Mouse (Mus musculus) CH12.LX (cell line): ENCODE measurements around the gene Fat3. TPM values are rescaled to one million over a fixed set of nuclear protein-coding genes. Genes with fewer than 3 reads are reported as not detected.

Experiments used
- DNase-seq: peaks from one replicate; pipeline ENCODE4 v3.0.0-alpha.2; 2013; ENCODE audit errors: extremely low read depth
- H3K27ac ChIP-seq: 2 replicates; pipeline ENCODE4 v1.5.1; 2012; ENCODE audit warnings: low read depth, mild to moderate bottlenecking, control low read depth, moderate library complexity; ENCODE audit not compliant: insufficient read depth
- H3K27me3 ChIP-seq: replicated peaks from 2 replicates; pipeline ENCODE3; 2012; ENCODE audit warnings: inconsistent platforms
- H3K36me3 ChIP-seq, 2 experiments: replicated peaks in 1 of 2; 2 replicates each; pipeline versions ENCODE3 to v1.6.1; 2012; ENCODE audit warnings: inconsistent platforms in 1 of 2, low read length in 1 of 2, mild to moderate bottlenecking in 1 of 2, mixed read lengths in 1 of 2, moderate library complexity in 1 of 2; ENCODE audit not compliant: control insufficient read depth in 1 of 2, insufficient read depth in 1 of 2
- H3K4me1 ChIP-seq, 2 experiments: 2 replicates each; pipeline ENCODE4 v1.6.1; 2012; ENCODE audit warnings: inconsistent platforms in 1 of 2, moderate library complexity in 1 of 2; ENCODE audit not compliant: insufficient read depth in 2 of 2, control insufficient read depth in 1 of 2
- H3K4me2 ChIP-seq: 2 replicates; pipeline ENCODE4 v1.6.1; 2012; ENCODE audit warnings: low read depth, mild to moderate bottlenecking, control low read depth; ENCODE audit not compliant: poor library complexity, insufficient read depth, severe bottlenecking
- H3K4me3 ChIP-seq, 3 experiments: fragments of 150-350 bp in 1 of 3; sonication (generic) in 1 of 3; replicated peaks in 1 of 3; 2 replicates each; pipeline versions ENCODE3 to v1.5.1; 2011 to 2012; ENCODE audit warnings: low read depth in 2 of 3, low read length in 2 of 3, mild to moderate bottlenecking in 2 of 3, moderate library complexity in 2 of 3, control low read depth in 1 of 3, improper control_type of control experiment in 1 of 3, inconsistent platforms in 1 of 3, mixed read lengths in 1 of 3; ENCODE audit not compliant: poor library complexity in 1 of 3
- H3K79me2 ChIP-seq: replicated peaks from 2 replicates; pipeline ENCODE4 v1.6.1; 2012; ENCODE audit warnings: mild to moderate bottlenecking, moderate library complexity; ENCODE audit not compliant: control insufficient read depth, poor library complexity, insufficient read depth, severe bottlenecking; ENCODE audit errors: extremely low read depth
- H3K9ac ChIP-seq: 2 replicates; pipeline ENCODE4 v1.6.1; 2012; ENCODE audit warnings: low read depth, mild to moderate bottlenecking, control low read depth, moderate library complexity; ENCODE audit not compliant: insufficient read depth
- H3K9me3 ChIP-seq: replicated peaks from 2 replicates; pipeline ENCODE3; 2012; ENCODE audit warnings: low read length, inconsistent platforms, mixed read lengths
- BHLHE40 ChIP-seq: IDR thresholded peaks from 2 replicates; pipeline ENCODE4 v1.6.1; 2011; ENCODE audit warnings: mild to moderate bottlenecking, low read depth, low read length, improper control_type of control experiment
- CHD2 ChIP-seq: IDR thresholded peaks from 2 replicates; pipeline ENCODE4 v1.6.1; 2011; ENCODE audit warnings: low read length, improper control_type of control experiment
- EP300 ChIP-seq: IDR thresholded peaks from 2 replicates; pipeline ENCODE4 v1.6.1; 2011; ENCODE audit warnings: low read length, improper control_type of control experiment
- ETS1 ChIP-seq: conservative IDR thresholded peaks from 2 replicates; pipeline ENCODE4 v1.6.1; 2012; ENCODE audit warnings: low read depth, mild to moderate bottlenecking, inconsistent platforms, low read length, improper control_type of control experiment, moderate library complexity
- GABPA ChIP-seq: IDR thresholded peaks from 2 replicates; pipeline ENCODE4 v1.6.1; 2012; ENCODE audit warnings: low read depth, low read length, improper control_type of control experiment, inconsistent platforms; ENCODE audit not compliant: insufficient replicate concordance
- IRF4 ChIP-seq: IDR thresholded peaks from 2 replicates; pipeline ENCODE4 v1.6.1; 2014; ENCODE audit warnings: low read depth, mild to moderate bottlenecking, inconsistent platforms, low read length, improper control_type of control experiment
- JUN ChIP-seq: IDR thresholded peaks from 2 replicates; pipeline ENCODE4 v1.6.1; 2011; ENCODE audit warnings: low read depth, mild to moderate bottlenecking, low read length, improper control_type of control experiment, moderate library complexity; ENCODE audit not compliant: insufficient read depth
- KAT2A ChIP-seq: IDR thresholded peaks from 2 replicates; pipeline ENCODE4 v1.6.1; 2012; ENCODE audit warnings: low read length, improper control_type of control experiment, inconsistent platforms; ENCODE audit not compliant: insufficient replicate concordance
- MAX ChIP-seq: IDR thresholded peaks from 2 replicates; pipeline ENCODE4 v1.6.1; 2011; ENCODE audit warnings: low read length, improper control_type of control experiment
- MAZ ChIP-seq: IDR thresholded peaks from 2 replicates; pipeline ENCODE4 v1.6.1; 2012; ENCODE audit warnings: low read depth, mild to moderate bottlenecking, inconsistent platforms, low read length, improper control_type of control experiment, moderate library complexity
- MXI1 ChIP-seq: IDR thresholded peaks from 2 replicates; pipeline ENCODE4 v1.6.1; 2011; ENCODE audit warnings: mild to moderate bottlenecking, low read depth, low read length, improper control_type of control experiment
- MYC ChIP-seq: IDR thresholded peaks from 2 replicates; pipeline ENCODE4 v1.6.1; 2011; ENCODE audit warnings: low read depth, mild to moderate bottlenecking, improper control_type of control experiment, low read length
- NELFE ChIP-seq: IDR thresholded peaks from 2 replicates; pipeline ENCODE4 v1.6.1; 2011; ENCODE audit warnings: low read depth, low read length, improper control_type of control experiment
- PAX5 ChIP-seq: IDR thresholded peaks from 2 replicates; pipeline ENCODE4 v1.6.1; 2012; ENCODE audit warnings: low read length, inconsistent platforms, mixed read lengths
- POLR2A ChIP-seq: IDR thresholded peaks from 2 replicates; pipeline ENCODE4 v1.6.1; 2011; ENCODE audit warnings: low read depth, mild to moderate bottlenecking, improper control_type of control experiment, low read length
- POLR2AphosphoS2 ChIP-seq: IDR thresholded peaks from 2 replicates; pipeline ENCODE4 v1.6.1; 2011; ENCODE audit warnings: low read depth, low read length, improper control_type of control experiment
- RAD21 ChIP-seq: IDR thresholded peaks from 2 replicates; pipeline ENCODE4 v1.6.1; 2011; ENCODE audit warnings: low read depth, mild to moderate bottlenecking, low read length, improper control_type of control experiment, moderate library complexity
- RCOR1 ChIP-seq: conservative IDR thresholded peaks from 2 replicates; pipeline ENCODE4 v1.6.1; 2012; ENCODE audit warnings: low read depth, mild to moderate bottlenecking, inconsistent platforms, low read length, improper control_type of control experiment
- SIN3A ChIP-seq: IDR thresholded peaks from 2 replicates; pipeline ENCODE4 v1.6.1; 2012; ENCODE audit warnings: low read length, improper control_type of control experiment, inconsistent platforms
- SMC3 ChIP-seq: IDR thresholded peaks from 2 replicates; pipeline ENCODE4 v1.6.1; 2011; ENCODE audit warnings: low read depth, low read length, improper control_type of control experiment
- USF2 ChIP-seq: conservative IDR thresholded peaks from 2 replicates; pipeline ENCODE4 v1.6.1; 2011; ENCODE audit warnings: low read depth, low read length, improper control_type of control experiment
- ZC3H11A ChIP-seq: IDR thresholded peaks from 2 replicates; pipeline ENCODE4 v1.6.1; 2012; ENCODE audit warnings: low read depth, mild to moderate bottlenecking, inconsistent platforms, low read length, improper control_type of control experiment
- ZKSCAN1 ChIP-seq: IDR thresholded peaks from 2 replicates; pipeline ENCODE4 v1.6.1; 2012; ENCODE audit warnings: low read depth, inconsistent platforms, low read length, improper control_type of control experiment, borderline replicate concordance
- ZNF384 ChIP-seq: IDR thresholded peaks from 2 replicates; pipeline ENCODE4 v1.6.1; 2012; ENCODE audit warnings: low read depth, low read length, improper control_type of control experiment, inconsistent platforms
- dilution Hi-C: fragments of 300-500 bp; cut with MboI; formaldehyde crosslinking; loops from 2 replicates; pipeline ENCODE4 v1.14.3; 2020; ENCODE audit warnings: low sequenced_read_pairs; ENCODE audit not compliant: extremely low pct_unique_long_range_greater_than_20kb, extremely low pct_ligation_motif_present
- in situ Hi-C: fragments of 300-500 bp; cut with MboI; formaldehyde crosslinking; loops from 3 replicates; pipeline ENCODE4 v1.14.3; 2019; ENCODE audit warnings: low sequenced_read_pairs, low pct_ligation_motif_present, low pct_unique_long_range_greater_than_20kb, mixed read lengths
- polyA plus RNA-seq: library from polyadenylated mRNA; unstranded; fragments of >175 nt; gene quantifications from 2 replicates; pipeline ENCODE4 v1.2.1, GENCODE M21; 2012; ENCODE audit warnings: low read depth; ENCODE audit not compliant: insufficient read length
- total RNA-seq, 2 experiments: library from RNA; depleted of rRNA; stranded (reverse); fragments of 300-350 nt in 1 of 2; fragments of >200 nt in 1 of 2; gene quantifications; 2 replicates each; pipeline ENCODE4 v1.2.3; 2012 to 2014

Fat3 gene
- total and polyA plus RNA-seq, 3 experiments: 0.03 to 0.07 TPM; not detected in 1

- H3K79me2 ChIP-seq: no peaks in the 10 kb centered on the region
- no peak for TF ChIP-seq RCOR1
- no peak for TF ChIP-seq ETS1
- no peak for TF ChIP-seq RAD21
- TF ChIP-seq NELFE: no peak
- no peak for TF ChIP-seq IRF4
- no peak for TF ChIP-seq EP300
- no peak for TF ChIP-seq BHLHE40
- TF ChIP-seq MXI1: no peak
- TF ChIP-seq POLR2A: no peak
- no peak for TF ChIP-seq GABPA
- no peak for TF ChIP-seq MAZ
- no peak for TF ChIP-seq ZNF384
- no peak for TF ChIP-seq SMC3
- TF ChIP-seq PAX5: no peak
- no peak for TF ChIP-seq JUN
- TF ChIP-seq USF2: no peak
- no peak for TF ChIP-seq ZKSCAN1
- no peak for TF ChIP-seq SIN3A
- in situ Hi-C loops (no loop called here), dilution Hi-C loops (no loop called here)
- H3K4me1 ChIP-seq: no peaks in the 10 kb centered on the region
- no peak for DNase-seq
- H3K4me2 ChIP-seq: no peak overlapping the region
- H3K27me3 ChIP-seq: no peaks in the 10 kb centered on the region
- no peaks in the 10 kb centered on the region for H3K9me3 ChIP-seq
- H3K36me3 ChIP-seq: no peaks in the 10 kb centered on the region
- no peak overlapping the region for H3K9ac ChIP-seq
- H3K4me3 ChIP-seq: no peak overlapping the region
- no peak overlapping the region for H3K27ac ChIP-seq
These were observed 225.5 kb downstream of the Fat3 start for GRCm38 (mm10) chr9:16275589-16275988.

GRCm38 (mm10) chr9:16274130-16274529 is 227.0 kb downstream of the Fat3 start:
- TF ChIP-seq MYC (no peak), MAX (no peak), ZC3H11A (no peak), EP300 (no peak), POLR2AphosphoS2 (no peak), JUN (no peak), KAT2A (no peak), MXI1 (no peak), MAZ (no peak), ETS1 (no peak), SMC3 (no peak), CHD2 (no peak)
- Histone ChIP-seq H3K4me1 (no peaks in the 10 kb centered on the region), H3K4me2 (no peak overlapping the region), H3K4me3 (no peak overlapping the region), H3K79me2 (no peaks in the 10 kb centered on the region), H3K9me3 (no peaks in the 10 kb centered on the region), H3K27me3 (no peaks in the 10 kb centered on the region), H3K9ac (no peak overlapping the region), H3K27ac (no peak overlapping the region), H3K36me3 (no peaks in the 10 kb centered on the region)
- dilution Hi-C loops: no loop called here
- DNase-seq: no peak
- in situ Hi-C loops: no loop called here
